Mouse (Mus musculus) liver, embryonic 16.5 days (tissue): Measurements from ENCODE around the gene Mlxipl. TPM values are rescaled to one million over a fixed set of nuclear protein-coding genes. Genes with fewer than 3 reads are reported as not detected.
"Not testable (repeated sequence)": the region's sequence is repeated elsewhere in the genome, so short reads cannot be mapped to it uniquely, and the experiment has no call there.

ENCODE experiments used
- ATAC-seq: fragments of 200-750 bp; cut with Nextera tagmentation; 2 replicates; pipeline ENCODE4 v1.8.0; 2017; ENCODE audit warnings: low read depth, mild to moderate bottlenecking, moderate number of reproducible peaks, moderate library complexity
- H3K27ac ChIP-seq: fragments of 300-500 bp; sonication (generic); 2 replicates; pipeline ENCODE4 v1.5.1; 2014; ENCODE audit warnings: mild to moderate bottlenecking, low read length
- H3K27me3 ChIP-seq: fragments of 300-500 bp; sonication (generic); 2 replicates; pipeline ENCODE4 v1.6.1; 2014; ENCODE audit warnings: low read depth, low read length, mixed read lengths; ENCODE audit not compliant: control insufficient read depth, insufficient read depth
- H3K36me3 ChIP-seq: fragments of 300-500 bp; sonication (generic); 2 replicates; pipeline ENCODE4 v1.6.1; 2014; ENCODE audit warnings: mild to moderate bottlenecking; ENCODE audit not compliant: control insufficient read depth, insufficient read depth
- H3K4me1 ChIP-seq: fragments of 300-500 bp; sonication (generic); 2 replicates; pipeline ENCODE4 v1.6.1; 2014; ENCODE audit warnings: low read depth, low read length, mixed read lengths; ENCODE audit not compliant: control insufficient read depth
- H3K4me2 ChIP-seq: fragments of 300-500 bp; sonication (generic); 2 replicates; pipeline ENCODE4 v1.6.1; 2014; ENCODE audit warnings: low read depth, low read length, mixed read lengths
- H3K4me3 ChIP-seq: fragments of 300-500 bp; sonication (generic); 2 replicates; pipeline ENCODE4 v1.5.1; 2014; ENCODE audit warnings: low read depth, mild to moderate bottlenecking, low read length
- H3K9ac ChIP-seq: fragments of 300-500 bp; sonication (generic); 2 replicates; pipeline ENCODE4 v1.6.1; 2014; ENCODE audit warnings: low read depth, low read length
- H3K9me3 ChIP-seq: fragments of 300-500 bp; sonication (generic); replicated peaks from 2 replicates; pipeline ENCODE4 v1.6.1; 2016; ENCODE audit warnings: low read length; ENCODE audit not compliant: control insufficient read depth
- WGBS: fragments of 180-500 bp; shearing (Covaris S2); extraction: QIAGEN DNeasy Blood & Tissue Kit; methylation state at CpG from one replicate; pipeline ENCODE4 v1.1.7; 2014; ENCODE audit not compliant: insufficient replicate concordance; 5-methylcytosine and 5-hydroxymethylcytosine counted together
- polyA plus RNA-seq: library from polyadenylated mRNA; unstranded; fragments of >200 nt; fragmentation: Nextera tagmentation; extraction: Ambion mirVana; gene quantifications from 2 replicates; pipeline ENCODE4 v1.2.1, GENCODE M21; 2015

The Mlxipl gene
- polyA plus RNA-seq, 1 experiment from 2014 or later: 14.1 TPM

DNA sequence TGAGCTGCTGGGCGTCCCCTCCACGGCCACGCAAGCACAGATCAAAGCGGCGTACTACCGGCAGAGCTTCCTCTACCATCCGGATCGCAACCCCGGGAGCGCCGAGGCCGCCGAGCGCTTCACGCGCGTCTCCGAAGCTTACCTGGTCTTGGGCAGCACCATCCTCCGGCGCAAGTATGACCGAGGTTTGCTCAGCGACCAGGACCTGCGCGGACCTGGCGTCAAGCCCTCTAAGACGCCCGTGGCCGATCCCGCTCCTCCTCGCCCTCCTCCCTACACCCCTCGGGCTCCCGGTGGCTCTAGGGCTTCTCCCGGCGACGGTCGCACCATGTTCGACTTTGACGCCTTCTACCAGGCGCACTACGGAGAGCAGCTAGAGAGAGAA is 25.3 kb upstream of the Mlxipl start:
- H3K36me3 ChIP-seq: peaks cover 14% of the 10 kb centered on the region
- H3K4me3 ChIP-seq: peak overlapping the region; percentile 80
- peak overlapping the region; percentile 89 for H3K9ac ChIP-seq
- no peaks in the 10 kb centered on the region for H3K27me3 ChIP-seq
- H3K27ac ChIP-seq: peak overlapping the region; percentile 52
- peaks cover 15% of the 10 kb centered on the region for H3K4me1 ChIP-seq
- peak; percentile 50 for ATAC-seq
- H3K9me3 ChIP-seq: no peaks in the 10 kb centered on the region
- peak overlapping the region; percentile 98 for H3K4me2 ChIP-seq
- whole genome bisulfite sequencing: 0% methylated on average over 40 of the region's 40 CpGs

- H3K27ac ChIP-seq: peak within 1 kb of the TSS; percentile 52
- peak within 1 kb of the TSS; percentile 89 for H3K9ac ChIP-seq
- not testable (repeated sequence) for H3K9me3 ChIP-seq, ATAC-seq, H3K27me3 ChIP-seq
- peaks cover 12% of the 10 kb centered on the region for H3K36me3 ChIP-seq
- H3K4me3 ChIP-seq: peak within 1 kb of the TSS; percentile 80
- WGBS: 56% methylated on average over 9 of the region's 9 CpGs
- peaks cover 15% of the 10 kb centered on the region for H3K4me1 ChIP-seq
- peak within 1 kb of the TSS; percentile 98 for H3K4me2 ChIP-seq
Measured at GRCm38 (mm10) chr5:135064909-135065446, 24.7 kb upstream of the Mlxipl start, which contains the start of gene Bud23. Bud23 (minus strand) TSS chr5:135064959.

GRCm38 (mm10) chr5:135066008-135066407 is 23.7 kb upstream of the Mlxipl start:
- Histone ChIP-seq H3K27me3 (no peaks in the 10 kb centered on the region), H3K4me1 (peaks cover 20% of the 10 kb centered on the region), H3K4me3 (no peak overlapping the region), H3K27ac (no peak overlapping the region), H3K9me3 (no peaks in the 10 kb centered on the region), H3K9ac (no peak overlapping the region), H3K4me2 (no peak overlapping the region), H3K36me3 (peaks cover 2% of the 10 kb centered on the region; the same call in 1 of the 2 replicates)
- no peak for ATAC-seq
- 83% methylated on average over 3 of the region's 3 CpGs for WGBS

- Histone ChIP-seq H3K36me3 (no peaks in the 10 kb centered on the region), H3K9me3 (no peaks in the 10 kb centered on the region), H3K4me1 (peaks cover 8% of the 10 kb centered on the region), H3K4me3 (no peak overlapping the region), H3K27ac (no peak overlapping the region), H3K9ac (no peak overlapping the region), H3K4me2 (no peak overlapping the region), H3K27me3 (no peaks in the 10 kb centered on the region)
- ATAC-seq: peak; percentile 61; the same call in 1 of the 2 replicates
- WGBS: 43% methylated on average over 3 of the region's 3 CpGs
Measured at GRCm38 (mm10) chr5:135070448-135070847, 19.2 kb upstream of the Mlxipl start.

DNA sequence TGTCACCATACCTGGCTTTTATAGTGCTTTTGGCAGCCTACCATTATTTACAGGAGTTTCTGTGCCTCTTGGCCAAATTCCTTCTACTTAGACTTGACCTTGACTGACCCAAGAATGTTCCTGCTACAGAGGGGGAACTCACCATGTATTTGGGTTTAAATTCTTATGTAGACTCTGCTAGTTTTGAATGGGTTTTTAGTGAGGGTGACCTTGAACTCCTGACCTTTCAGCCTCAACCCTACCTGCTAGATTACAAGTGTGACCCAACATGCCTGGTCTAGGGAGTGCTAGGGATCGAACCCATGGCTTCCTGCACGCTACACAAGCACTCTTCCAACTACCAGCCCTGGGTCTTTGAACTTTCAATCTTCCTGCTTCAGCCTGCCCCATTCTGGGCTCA is 17.6 kb upstream of the Mlxipl start:
- no peak overlapping the region for H3K27ac ChIP-seq
- H3K9me3 ChIP-seq: no peaks in the 10 kb centered on the region
- WGBS: 80% methylated on average over 2 of the region's 2 CpGs
- H3K4me1 ChIP-seq: peaks cover 5% of the 10 kb centered on the region
- H3K4me2 ChIP-seq: no peak overlapping the region
- no peak overlapping the region for H3K9ac ChIP-seq
- no peak overlapping the region for H3K4me3 ChIP-seq
- no peaks in the 10 kb centered on the region for H3K36me3 ChIP-seq
- no peak for ATAC-seq
- H3K27me3 ChIP-seq: no peaks in the 10 kb centered on the region

DNA sequence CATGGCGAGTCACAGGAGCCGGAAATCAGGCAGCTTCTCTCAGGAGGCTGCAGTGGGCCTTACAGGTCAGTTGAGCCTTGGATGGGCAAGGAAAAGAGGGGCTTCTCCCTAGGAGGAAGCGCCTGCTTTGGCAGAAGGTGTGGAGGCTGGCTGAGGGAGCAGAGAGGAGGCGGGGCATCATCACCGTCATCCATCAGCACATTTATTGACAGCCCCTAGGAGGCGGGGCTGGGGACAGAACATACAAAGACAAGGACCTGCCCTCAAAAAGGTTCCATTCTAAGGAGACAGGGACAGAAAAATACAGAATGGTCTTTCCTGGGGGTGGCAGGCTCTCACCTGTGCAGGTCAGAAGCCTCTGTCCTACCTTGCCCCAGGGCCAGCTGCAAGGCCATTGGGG is 17.0 kb upstream of the Mlxipl start:
- Histone ChIP-seq H3K4me1 (peaks cover 8% of the 10 kb centered on the region), H3K4me3 (no peak overlapping the region), H3K9ac (no peak overlapping the region), H3K27ac (no peak overlapping the region), H3K27me3 (0 out of 2 replicates have a peak, but pooled peaks cover 2% of the 10 kb centered on the region), H3K36me3 (no peaks in the 10 kb centered on the region), H3K4me2 (no peak overlapping the region), H3K9me3 (no peaks in the 10 kb centered on the region)
- no peak for ATAC-seq
- 56% methylated on average over 6 of the region's 6 CpGs for WGBS

DNA sequence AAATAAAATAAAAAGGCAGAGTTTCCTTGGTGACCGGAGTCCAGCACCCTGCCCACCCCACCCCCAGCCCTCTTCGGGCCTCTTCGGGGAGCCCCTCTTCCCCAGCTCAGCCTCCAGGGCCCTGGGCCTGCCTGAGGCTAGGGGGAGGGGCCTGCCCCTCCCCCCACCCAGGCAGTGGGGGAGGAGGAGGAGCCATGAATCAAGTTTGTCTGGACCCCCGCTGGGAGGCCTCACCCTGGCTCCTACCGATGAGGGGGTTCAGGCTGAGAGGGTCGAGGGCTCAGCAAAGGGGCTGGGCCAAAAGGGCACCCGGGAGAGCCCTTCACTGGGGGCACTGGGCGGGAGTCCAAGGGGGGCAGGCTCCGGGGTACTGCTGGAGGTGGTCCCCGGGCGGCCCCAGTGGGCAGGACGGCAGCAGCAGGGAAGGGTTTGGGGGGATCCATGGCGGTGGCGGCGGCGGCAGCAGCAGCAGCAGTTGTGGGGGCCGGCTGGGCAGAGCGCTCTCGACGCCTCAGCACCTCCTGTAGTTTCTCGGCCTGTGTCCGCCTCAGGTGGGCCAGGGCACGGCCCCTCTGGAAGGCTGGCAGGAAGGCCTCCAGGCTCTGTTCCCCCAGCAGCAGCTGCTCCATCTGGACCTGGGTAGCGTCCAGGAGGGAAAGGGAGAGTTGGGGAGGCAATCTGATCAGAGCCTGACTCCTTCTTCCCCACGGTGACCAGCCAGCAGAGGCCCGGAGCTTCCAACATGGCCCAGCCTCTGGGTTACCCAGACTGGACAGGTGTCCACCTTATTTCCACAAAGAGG is 16.1 kb upstream of the Mlxipl start:
- no peak for ATAC-seq
- H3K4me2 ChIP-seq: no peak overlapping the region
- H3K36me3 ChIP-seq: no peaks in the 10 kb centered on the region
- no peak overlapping the region for H3K27ac ChIP-seq
- no peaks in the 10 kb centered on the region for H3K9me3 ChIP-seq
- H3K4me1 ChIP-seq: peaks cover 14% of the 10 kb centered on the region
- 0 out of 2 replicates have a peak, but pooled peaks cover 2% of the 10 kb centered on the region for H3K27me3 ChIP-seq
- H3K4me3 ChIP-seq: no peak overlapping the region
- 50% methylated on average over 24 of the region's 26 CpGs for WGBS
- H3K9ac ChIP-seq: no peak overlapping the region

- no peak overlapping the region for H3K27ac ChIP-seq
- no peak overlapping the region for H3K4me2 ChIP-seq
- H3K4me3 ChIP-seq: no peak overlapping the region
- 53% methylated on average over 4 of the region's 4 CpGs for WGBS
- H3K27me3 ChIP-seq: 0 out of 2 replicates have a peak, but pooled peaks cover 2% of the 10 kb centered on the region
- no peak for ATAC-seq
- no peaks in the 10 kb centered on the region for H3K9me3 ChIP-seq
- H3K36me3 ChIP-seq: no peaks in the 10 kb centered on the region
- peaks cover 10% of the 10 kb centered on the region for H3K4me1 ChIP-seq
- H3K9ac ChIP-seq: no peak overlapping the region
Measured at GRCm38 (mm10) chr5:135075655-135076054, 14.0 kb upstream of the Mlxipl start.

GRCm38 (mm10) chr5:135076368-135076767 is 13.3 kb upstream of the Mlxipl start:
- Histone ChIP-seq H3K9ac (no peak overlapping the region; the same call in 1 of the 2 replicates), H3K27ac (no peak overlapping the region), H3K4me3 (no peak overlapping the region), H3K27me3 (0 out of 2 replicates have a peak, but pooled peaks cover 2% of the 10 kb centered on the region), H3K4me1 (peaks cover 9% of the 10 kb centered on the region), H3K4me2 (no peak overlapping the region), H3K9me3 (no peaks in the 10 kb centered on the region), H3K36me3 (no peaks in the 10 kb centered on the region)
- no peak for ATAC-seq
- 76% methylated on average over 14 of the region's 14 CpGs for WGBS
